Mouse (Mus musculus) heart, embryonic 11.5 days (tissue): ENCODE data around the gene Lpin3. TPM values are rescaled to one million over a fixed set of nuclear protein-coding genes. Genes with fewer than 3 reads are reported as not detected.

Source experiments
- ATAC-seq: fragments of 200-750 bp; cut with Nextera tagmentation; replicated peaks from 2 replicates; pipeline ENCODE4 v1.8.0; 2017; ENCODE audit warnings: moderate library complexity; ENCODE audit not compliant: insufficient number of reproducible peaks, low FRiP score, low TSS enrichment
- H3K27ac ChIP-seq: fragments of 300-500 bp; sonication (generic); 2 replicates; pipeline ENCODE4 v1.5.1; 2014; ENCODE audit warnings: mild to moderate bottlenecking, low read depth, low read length
- H3K27me3 ChIP-seq: fragments of 300-500 bp; sonication (generic); 2 replicates; pipeline ENCODE4 v1.6.1; 2014; ENCODE audit warnings: mild to moderate bottlenecking, low read length, mixed read lengths; ENCODE audit not compliant: control insufficient read depth, insufficient read depth
- H3K36me3 ChIP-seq: fragments of 300-500 bp; sonication (generic); 2 replicates; pipeline ENCODE4 v1.6.1; 2014; ENCODE audit warnings: mild to moderate bottlenecking, low read length, moderate library complexity, mixed read lengths; ENCODE audit not compliant: control insufficient read depth, insufficient read depth
- H3K4me1 ChIP-seq: fragments of 300-500 bp; sonication (generic); 2 replicates; pipeline ENCODE4 v1.6.1; 2014; ENCODE audit warnings: low read length; ENCODE audit not compliant: control insufficient read depth, insufficient read depth
- H3K4me2 ChIP-seq: fragments of 300-500 bp; sonication (generic); 2 replicates; pipeline ENCODE4 v1.6.1; 2014; ENCODE audit warnings: mild to moderate bottlenecking, moderate library complexity
- H3K4me3 ChIP-seq: fragments of 300-500 bp; sonication (generic); 2 replicates; pipeline ENCODE4 v1.5.1; 2014; ENCODE audit warnings: low read depth, low read length
- H3K9ac ChIP-seq: fragments of 300-500 bp; sonication (generic); 2 replicates; pipeline ENCODE4 v1.6.1; 2014; ENCODE audit warnings: mild to moderate bottlenecking, low read depth, low read length, moderate library complexity
- H3K9me3 ChIP-seq: fragments of 300-500 bp; sonication (generic); replicated peaks from 2 replicates; pipeline ENCODE4 v1.6.1; 2016; ENCODE audit warnings: low read length; ENCODE audit not compliant: control insufficient read depth
- WGBS: fragments of 180-500 bp; shearing (Covaris S2); extraction: QIAGEN DNeasy Blood & Tissue Kit; methylation state at CpG from one replicate; pipeline ENCODE4 v1.1.7; 2014; ENCODE audit not compliant: insufficient replicate concordance; 5-methylcytosine and 5-hydroxymethylcytosine counted together
- polyA plus RNA-seq: library from polyadenylated mRNA; unstranded; fragments of >200 nt; fragmentation: Nextera tagmentation; extraction: Ambion mirVana; gene quantifications from 2 replicates; pipeline ENCODE4 v1.2.1, GENCODE M21; 2014

The Lpin3 gene
- polyA plus RNA-seq: 0.83 and 1.1 TPM in 2 replicates

DNA sequence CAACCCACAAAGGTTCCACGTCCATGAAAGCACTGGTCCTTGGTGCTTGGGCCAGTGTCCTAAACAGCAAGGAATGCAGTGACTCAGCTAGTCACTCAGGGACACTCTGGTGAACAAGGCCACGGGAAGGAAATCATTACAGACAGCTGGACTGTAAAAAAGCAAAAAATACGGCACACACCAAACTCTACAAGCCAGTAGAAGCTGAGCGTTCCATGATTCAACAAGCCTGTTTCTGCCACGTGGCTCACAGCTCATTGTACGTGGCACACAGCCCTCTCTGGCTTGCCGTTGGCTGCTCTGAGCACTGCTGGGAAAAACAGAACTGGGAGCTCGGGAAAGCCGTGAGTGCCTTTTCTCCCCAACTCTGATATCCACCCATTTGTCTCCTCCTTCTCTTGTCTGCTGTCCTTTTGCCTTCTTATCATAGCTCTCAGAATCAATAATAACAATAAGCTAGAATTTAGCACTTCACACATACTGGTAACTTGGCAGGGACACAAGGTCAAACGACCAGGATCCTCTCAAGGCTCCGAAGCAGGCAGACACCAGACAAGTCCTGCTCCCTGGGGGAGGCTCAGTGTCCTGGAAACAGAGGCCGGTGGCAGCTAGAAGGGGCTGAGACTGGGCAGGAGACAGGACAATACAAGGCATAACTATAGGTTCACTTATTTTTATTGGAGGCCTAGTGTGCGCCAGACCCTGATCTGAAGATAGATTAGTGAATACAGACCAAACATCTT, at the start of gene Lpin3:
Gene Lpin3, plus strand, starts transcription at position 218 of the 743 bp plus-strand sequence.
- no peak within 1 kb of the TSS for H3K4me3 ChIP-seq
- H3K4me1 ChIP-seq: peaks cover 3% of the 10 kb centered on the region; the same call in 1 of the 2 replicates
- WGBS: 53% methylated on average over 13 of the region's 13 CpGs
- no peaks in the 10 kb centered on the region for H3K27me3 ChIP-seq
- no peak for ATAC-seq
- no peak within 1 kb of the TSS for H3K9ac ChIP-seq
- H3K4me2 ChIP-seq: no peak within 1 kb of the TSS
- H3K9me3 ChIP-seq: no peaks in the 10 kb centered on the region
- H3K27ac ChIP-seq: no peak within 1 kb of the TSS
- no peaks in the 10 kb centered on the region for H3K36me3 ChIP-seq

DNA sequence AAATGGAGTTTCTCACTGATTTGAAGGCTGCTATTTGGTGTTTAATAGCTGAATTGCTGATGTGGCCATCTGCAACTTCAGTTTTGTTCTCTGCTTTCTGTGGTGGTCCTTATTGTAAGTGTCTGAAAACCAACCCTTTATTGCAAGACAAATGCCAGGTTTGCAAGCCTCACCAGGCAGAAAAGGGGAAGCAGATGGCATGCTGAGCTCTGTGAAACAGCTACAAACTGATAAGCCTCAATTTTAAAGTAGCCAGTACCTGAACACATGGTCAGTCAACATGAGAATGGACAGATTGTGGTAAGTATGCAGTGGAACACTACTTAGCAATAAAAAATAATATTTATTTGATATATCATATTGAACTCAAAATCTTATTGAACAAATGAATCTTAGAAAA, 39.6 kb upstream of the Lpin3 start:
- Histone ChIP-seq H3K4me2 (no peak overlapping the region), H3K4me1 (no peaks in the 10 kb centered on the region), H3K27me3 (no peaks in the 10 kb centered on the region), H3K36me3 (no peaks in the 10 kb centered on the region), H3K27ac (no peak overlapping the region), H3K9me3 (no peaks in the 10 kb centered on the region), H3K9ac (no peak overlapping the region), H3K4me3 (no peak overlapping the region)
- no peak for ATAC-seq

DNA sequence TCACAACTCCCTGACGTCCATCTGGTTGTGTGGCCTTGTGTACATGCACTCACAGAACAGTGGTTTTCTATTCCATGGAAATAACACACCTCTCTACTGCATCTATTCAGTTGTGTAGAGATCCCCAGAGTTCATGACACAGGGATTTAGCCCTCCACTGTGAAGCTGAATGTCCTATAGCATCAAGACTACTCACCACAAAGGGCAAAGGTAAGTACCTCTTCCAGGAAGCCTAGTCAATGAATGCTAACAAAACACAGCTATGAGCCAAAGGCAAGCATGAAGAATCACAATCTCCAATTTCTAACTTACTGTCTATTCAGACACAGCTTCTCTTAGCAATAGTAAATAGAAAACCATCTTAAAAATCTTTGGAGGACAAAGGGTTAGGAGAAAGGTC, 32.8 kb upstream of the Lpin3 start:
- H3K27me3 ChIP-seq: no peaks in the 10 kb centered on the region
- H3K9ac ChIP-seq: no peak overlapping the region
- WGBS: 80% methylated on average over 1 of the region's 1 CpGs
- H3K27ac ChIP-seq: no peak overlapping the region
- no peaks in the 10 kb centered on the region for H3K36me3 ChIP-seq
- H3K4me3 ChIP-seq: no peak overlapping the region
- H3K9me3 ChIP-seq: no peaks in the 10 kb centered on the region
- no peak for ATAC-seq
- H3K4me1 ChIP-seq: no peaks in the 10 kb centered on the region
- no peak overlapping the region for H3K4me2 ChIP-seq

DNA sequence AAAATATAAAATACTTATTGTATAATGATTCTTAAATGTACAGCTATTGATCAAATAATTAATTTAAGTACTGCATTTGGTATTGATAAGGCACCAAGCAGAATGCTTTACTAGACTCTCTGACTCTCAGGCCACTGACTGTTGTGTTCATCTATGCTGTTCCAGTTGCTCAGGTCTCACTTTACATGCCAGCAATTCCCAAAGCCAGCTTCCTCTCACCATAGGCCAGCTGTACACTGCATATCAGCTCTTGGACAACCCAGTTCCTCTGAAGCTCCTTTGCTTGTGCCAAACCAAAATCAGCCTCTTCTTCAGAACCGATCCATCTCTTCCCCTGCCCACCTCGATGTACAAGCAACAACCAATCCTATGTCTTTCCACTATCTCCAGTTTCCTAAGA, 32.3 kb upstream of the Lpin3 start:
- H3K4me2 ChIP-seq: no peak overlapping the region
- no peak overlapping the region for H3K4me3 ChIP-seq
- H3K27ac ChIP-seq: no peak overlapping the region
- H3K36me3 ChIP-seq: no peaks in the 10 kb centered on the region
- no peaks in the 10 kb centered on the region for H3K4me1 ChIP-seq
- H3K27me3 ChIP-seq: no peaks in the 10 kb centered on the region
- no peak for ATAC-seq
- no peak overlapping the region for H3K9ac ChIP-seq
- WGBS: 80% methylated on average over 2 of the region's 2 CpGs
- H3K9me3 ChIP-seq: no peaks in the 10 kb centered on the region

DNA sequence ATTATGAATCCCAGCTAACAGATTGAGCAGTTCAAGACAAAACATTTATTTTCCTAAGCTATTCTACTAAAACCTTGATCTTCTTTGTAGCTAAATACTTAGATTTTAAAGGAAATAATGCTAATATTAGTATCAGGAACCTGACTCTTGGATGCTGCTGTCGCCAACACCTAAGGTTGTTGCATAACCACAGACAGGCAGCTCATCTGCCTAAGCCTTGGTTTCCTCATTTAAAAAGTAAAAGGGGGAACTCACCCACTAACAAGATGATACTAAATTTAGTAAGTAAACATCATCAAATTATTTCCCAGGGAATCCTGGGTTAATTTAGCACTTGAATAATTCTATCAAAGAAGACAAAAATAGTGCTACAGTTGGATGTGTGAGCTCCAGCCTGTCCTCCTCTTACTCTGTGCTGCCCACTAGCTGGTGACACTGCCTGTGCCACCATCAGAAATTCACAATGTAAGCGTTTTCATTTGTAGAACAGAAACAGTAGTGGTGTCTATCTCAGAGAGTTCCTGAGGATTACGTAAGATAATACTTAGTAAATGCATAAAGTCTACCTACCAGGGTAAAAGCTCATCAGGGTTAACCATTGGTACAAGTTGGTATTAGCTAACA, 30.7 kb upstream of the Lpin3 start:
- Histone ChIP-seq H3K4me2 (no peak overlapping the region), H3K4me1 (no peaks in the 10 kb centered on the region), H3K9ac (no peak overlapping the region), H3K27me3 (no peaks in the 10 kb centered on the region), H3K27ac (no peak overlapping the region), H3K4me3 (no peak overlapping the region), H3K36me3 (no peaks in the 10 kb centered on the region), H3K9me3 (no peaks in the 10 kb centered on the region)
- no peak for ATAC-seq
- WGBS: 78% methylated on average over 3 of the region's 3 CpGs

DNA sequence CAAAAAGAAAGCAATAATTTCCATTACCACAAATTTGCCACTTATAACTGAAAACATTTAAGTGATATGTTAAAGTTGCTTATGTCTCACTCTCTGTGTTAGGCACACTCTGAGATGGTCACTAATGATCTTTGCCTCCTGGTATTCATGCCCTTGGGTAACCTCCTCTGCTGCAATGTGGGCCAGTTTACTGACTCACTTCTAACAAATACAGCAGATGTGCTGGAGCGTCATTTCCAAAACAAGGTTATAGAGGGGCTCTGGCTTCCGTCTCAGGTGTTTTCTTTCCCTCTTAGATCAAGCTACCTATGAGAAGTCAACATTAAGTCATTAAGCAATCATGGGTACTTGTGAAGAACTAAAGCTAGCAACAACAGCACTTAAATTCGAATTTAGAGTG, 30.1 kb upstream of the Lpin3 start:
- Histone ChIP-seq H3K9me3 (no peaks in the 10 kb centered on the region), H3K4me3 (no peak overlapping the region), H3K4me1 (no peaks in the 10 kb centered on the region), H3K36me3 (no peaks in the 10 kb centered on the region), H3K27ac (no peak overlapping the region), H3K27me3 (no peaks in the 10 kb centered on the region), H3K4me2 (no peak overlapping the region), H3K9ac (no peak overlapping the region)
- no peak for ATAC-seq
- 77% methylated on average over 3 of the region's 3 CpGs for WGBS

DNA sequence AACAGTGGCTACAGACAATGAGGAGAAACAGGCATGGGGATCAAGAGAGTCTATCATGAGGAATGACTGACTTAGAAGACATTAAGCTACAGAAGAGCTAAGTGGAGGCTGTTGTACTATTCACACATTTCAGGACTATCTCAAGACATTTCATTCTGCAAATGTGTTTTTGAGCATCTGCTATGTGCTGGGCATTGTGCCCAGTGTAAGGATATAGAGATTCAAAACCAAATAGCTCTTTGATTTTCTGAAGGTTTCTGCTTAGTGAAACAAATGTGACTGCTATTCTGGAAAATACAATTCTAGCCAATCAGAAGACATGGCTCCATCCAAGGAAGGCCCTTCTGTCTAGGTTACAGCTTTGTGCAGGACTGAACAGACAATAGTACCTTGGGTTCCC, 25.8 kb upstream of the Lpin3 start:
- H3K4me1 ChIP-seq: no peaks in the 10 kb centered on the region
- no peak for ATAC-seq

DNA sequence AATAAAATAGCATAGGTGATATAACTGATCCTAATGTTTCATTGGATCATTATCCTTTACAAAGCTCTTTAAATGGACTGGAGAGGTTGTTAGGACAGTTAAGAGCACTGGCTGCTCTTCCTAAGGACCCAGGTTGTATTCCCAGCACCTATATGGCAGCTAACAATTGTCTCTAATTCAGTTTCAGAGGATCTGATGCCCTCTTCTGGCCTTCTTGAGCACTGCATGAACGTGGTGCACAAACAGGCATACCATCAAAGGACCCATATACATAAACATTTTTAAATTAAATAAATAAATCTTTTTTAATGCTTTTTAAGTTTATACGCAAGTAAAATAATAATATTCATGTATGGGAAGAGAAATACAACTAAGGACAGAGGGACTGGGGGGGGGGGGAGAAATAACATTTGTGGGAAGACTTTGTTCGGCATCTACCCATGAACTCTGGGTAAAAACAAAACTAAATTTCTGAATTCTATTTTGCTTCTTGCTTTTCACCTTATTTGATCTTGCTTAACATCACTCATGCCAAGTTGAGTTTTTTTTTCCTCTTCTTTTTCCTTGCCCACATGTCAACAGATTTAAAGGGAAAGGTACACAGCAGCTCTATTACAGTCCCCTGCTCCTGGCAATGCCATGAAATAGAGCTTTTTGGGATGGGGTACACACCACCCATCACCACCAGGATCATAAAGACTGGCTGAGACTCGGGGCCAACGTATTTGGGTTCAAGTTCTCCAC, 23.9 kb upstream of the Lpin3 start:
- Histone ChIP-seq H3K4me3 (no peak overlapping the region), H3K36me3 (no peaks in the 10 kb centered on the region), H3K27me3 (no peaks in the 10 kb centered on the region), H3K4me1 (no peaks in the 10 kb centered on the region), H3K9ac (no peak overlapping the region), H3K27ac (no peak overlapping the region), H3K9me3 (no peaks in the 10 kb centered on the region), H3K4me2 (no peak overlapping the region)
- no peak for ATAC-seq
- WGBS: 71% methylated on average over 5 of the region's 5 CpGs

More for the DNA sequence above, 25.8 kb upstream of the Lpin3 start:
- no peaks in the 10 kb centered on the region for H3K27me3 ChIP-seq
- no peak overlapping the region for H3K4me2 ChIP-seq
- H3K4me3 ChIP-seq: no peak overlapping the region
- H3K9me3 ChIP-seq: no peaks in the 10 kb centered on the region
- no peak overlapping the region for H3K9ac ChIP-seq
- H3K27ac ChIP-seq: no peak overlapping the region
- H3K36me3 ChIP-seq: no peaks in the 10 kb centered on the region
